Mouse (Mus musculus): ENCODE results near the gene Cyp2w1. TPM values are rescaled to one million over a fixed set of nuclear protein-coding genes. Genes with fewer than 3 reads are reported as not detected.

Gene Cyp2w1
- polyA plus RNA-seq, 1 experiment from 2014 or later: 0.16 TPM

DNA sequence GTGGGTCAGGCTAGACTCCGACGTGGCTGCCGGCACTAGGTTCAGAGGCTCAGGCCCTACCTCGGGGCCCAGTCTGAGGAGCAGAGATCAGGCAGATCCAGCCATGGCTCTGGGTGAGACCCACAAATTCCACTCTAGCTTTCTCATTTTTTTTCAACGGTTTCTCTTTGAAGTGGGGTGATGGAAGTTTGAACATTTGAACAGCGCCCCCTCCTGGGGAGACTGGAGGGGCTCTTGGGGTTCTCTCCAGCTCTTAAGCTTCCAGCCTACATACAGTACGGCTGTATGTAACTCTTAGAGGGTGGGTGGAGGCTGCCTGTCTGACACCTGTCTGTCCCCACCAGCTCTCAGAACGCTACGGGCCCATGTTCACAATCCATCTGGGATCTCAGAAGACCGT, 1.1 kb downstream of the Cyp2w1 start:
- Histone ChIP-seq H3K4me1 (peaks cover 20% of the 10 kb centered on the region), H3K27ac (no peak overlapping the region), H3K4me3 (replicated peaks) (no peak overlapping the region), H3K9ac (no peak overlapping the region), H3K9me3 (replicated peaks) (no peaks in the 10 kb centered on the region), H3K36me3 (no peaks in the 10 kb centered on the region), H3K27me3 (peaks cover 15% of the 10 kb centered on the region), H3K4me2 (no peak overlapping the region)
- no peak for ATAC-seq (replicated peaks; ENCODE audit: low FRiP score)
- 60% methylated on average over 10 of the region's 10 CpGs for WGBS

GRCm38 (mm10) chr5:139353946-139354345, 1.5 kb downstream of the Cyp2w1 start:
- H3K9me3 ChIP-seq (replicated peaks): no peaks in the 10 kb centered on the region
- H3K27me3 ChIP-seq: peaks cover 15% of the 10 kb centered on the region
- H3K4me2 ChIP-seq: no peak overlapping the region
- no peak overlapping the region for H3K4me3 ChIP-seq (replicated peaks)
- ATAC-seq (replicated peaks; ENCODE audit: low FRiP score): no peak
- WGBS: 86% methylated on average over 11 of the region's 11 CpGs
- H3K36me3 ChIP-seq: no peaks in the 10 kb centered on the region
- no peak overlapping the region for H3K9ac ChIP-seq
- H3K27ac ChIP-seq: no peak overlapping the region
- peaks cover 20% of the 10 kb centered on the region for H3K4me1 ChIP-seq

DNA sequence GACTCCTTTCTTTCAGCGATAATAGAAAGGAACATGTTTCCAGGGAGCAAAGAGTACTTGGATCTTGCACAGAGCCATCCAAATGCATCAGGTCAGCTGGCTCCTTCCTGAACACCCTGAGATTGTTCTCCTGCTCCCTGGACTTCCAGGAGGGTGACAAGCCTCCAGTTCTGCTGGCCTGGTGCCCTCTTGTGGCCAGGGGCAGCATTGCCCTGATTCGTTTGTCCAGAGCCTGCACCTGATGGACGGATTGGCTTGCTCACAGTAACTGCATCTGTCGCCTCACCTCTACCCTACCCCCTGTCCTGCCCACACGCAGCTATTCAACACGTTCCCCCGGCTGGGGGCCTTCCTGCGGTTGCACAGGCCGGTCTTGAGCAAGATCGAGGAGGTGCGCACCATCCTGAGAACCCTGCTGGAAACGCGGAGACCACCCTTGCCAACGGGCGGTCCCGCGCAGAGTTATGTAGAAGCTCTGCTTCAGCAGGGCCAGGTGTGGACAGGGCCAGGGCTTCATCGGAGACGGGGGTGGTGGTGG, 2.9 kb downstream of the Cyp2w1 start:
- no peaks in the 10 kb centered on the region for H3K9me3 ChIP-seq (replicated peaks)
- 0 out of 2 replicates have a peak, but pooled peaks cover 5% of the 10 kb centered on the region for H3K36me3 ChIP-seq
- H3K4me3 ChIP-seq (replicated peaks): no peak overlapping the region
- peaks cover 20% of the 10 kb centered on the region for H3K4me1 ChIP-seq
- H3K9ac ChIP-seq: no peak overlapping the region
- H3K27me3 ChIP-seq: peaks cover 15% of the 10 kb centered on the region
- 36% methylated on average over 19 of the region's 19 CpGs for WGBS
- no peak overlapping the region for H3K27ac ChIP-seq
- ATAC-seq (replicated peaks; ENCODE audit: low FRiP score): 0 out of 2 replicates have a peak, but pooled peaks have one; percentile 13
- no peak overlapping the region for H3K4me2 ChIP-seq

DNA sequence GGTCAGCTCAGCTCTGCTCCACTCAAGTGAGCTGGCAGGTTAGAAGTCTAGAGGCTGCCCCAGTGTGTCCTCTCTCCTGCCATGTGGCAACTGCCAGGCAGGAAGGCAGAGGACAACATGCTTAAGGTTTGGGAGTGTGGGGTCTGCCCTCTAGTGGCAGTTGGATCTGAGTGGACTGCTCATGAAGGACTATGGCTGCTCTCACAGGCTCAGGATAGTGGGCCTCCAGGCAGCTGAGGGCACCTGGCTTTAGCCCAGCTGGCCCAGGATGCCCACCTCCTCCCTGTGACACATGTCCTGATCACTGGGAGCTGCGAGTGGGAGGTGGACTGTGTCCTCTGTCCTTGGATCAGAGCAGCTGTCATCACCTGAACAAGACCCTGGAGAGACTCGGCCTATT, 6.2 kb downstream of the Cyp2w1 start:
- 72% methylated on average over 2 of the region's 2 CpGs for WGBS
- no peak overlapping the region for H3K27ac ChIP-seq
- H3K9ac ChIP-seq: no peak overlapping the region
- no peak overlapping the region for H3K4me3 ChIP-seq (replicated peaks)
- no peak for ATAC-seq (replicated peaks; ENCODE audit: low FRiP score)
- peaks cover 14% of the 10 kb centered on the region; the same call in 1 of the 2 replicates for H3K36me3 ChIP-seq
- no peaks in the 10 kb centered on the region for H3K27me3 ChIP-seq
- H3K4me1 ChIP-seq: peaks cover 12% of the 10 kb centered on the region; the same call in 1 of the 2 replicates
- no peaks in the 10 kb centered on the region for H3K9me3 ChIP-seq (replicated peaks)
- no peak overlapping the region for H3K4me2 ChIP-seq

- Histone ChIP-seq H3K9ac (no peak overlapping the region), H3K27me3 (no peaks in the 10 kb centered on the region), H3K36me3 (peaks cover 14% of the 10 kb centered on the region; the same call in 1 of the 2 replicates), H3K27ac (no peak overlapping the region), H3K9me3 (replicated peaks) (no peaks in the 10 kb centered on the region), H3K4me2 (no peak overlapping the region), H3K4me3 (replicated peaks) (no peak overlapping the region), H3K4me1 (peaks cover 13% of the 10 kb centered on the region)
- WGBS: 93% methylated on average over 5 of the region's 5 CpGs
- ATAC-seq (replicated peaks; ENCODE audit: low FRiP score): no peak
These were observed 6.8 kb downstream of the Cyp2w1 start for GRCm38 (mm10) chr5:139359244-139359643.

DNA sequence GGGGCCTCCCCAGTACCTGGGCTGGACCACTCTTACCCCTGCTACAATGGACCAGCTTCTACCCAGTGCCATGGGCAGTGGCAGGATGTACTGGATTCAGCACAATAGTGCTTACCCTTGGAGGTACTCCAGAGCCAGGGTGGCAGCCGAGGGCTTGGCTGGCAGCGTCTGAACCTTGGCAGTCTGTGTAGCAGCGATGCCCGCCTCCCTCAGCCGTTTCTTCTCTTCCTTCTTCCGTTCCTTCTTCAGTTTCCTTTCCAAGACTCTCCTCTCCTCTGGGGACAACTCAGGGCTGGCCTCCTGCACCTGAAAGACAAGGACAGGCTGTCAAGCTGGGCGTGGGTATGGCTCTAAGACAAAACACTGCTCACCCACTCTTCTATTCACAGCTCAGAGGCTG, 11.4 kb downstream of the Cyp2w1 start:
- no peak for ATAC-seq (replicated peaks; ENCODE audit: low FRiP score)
- 72% methylated on average over 7 of the region's 7 CpGs for WGBS
- no peak overlapping the region for H3K4me3 ChIP-seq (replicated peaks)
- H3K4me2 ChIP-seq: no peak overlapping the region
- peaks cover 14% of the 10 kb centered on the region; the same call in 1 of the 2 replicates for H3K36me3 ChIP-seq
- no peaks in the 10 kb centered on the region for H3K9me3 ChIP-seq (replicated peaks)
- H3K9ac ChIP-seq: no peak overlapping the region
- peaks cover 17% of the 10 kb centered on the region for H3K4me1 ChIP-seq
- H3K27me3 ChIP-seq: no peaks in the 10 kb centered on the region
- no peak overlapping the region for H3K27ac ChIP-seq

GRCm38 (mm10) chr5:139364260-139364910, 12.0 kb downstream of the Cyp2w1 start:
- H3K27me3 ChIP-seq: no peaks in the 10 kb centered on the region
- H3K4me2 ChIP-seq: peak overlapping the region; percentile 4; the same call in 1 of the 2 replicates
- H3K9ac ChIP-seq: no peak overlapping the region
- peak overlapping the region; percentile 59 for H3K27ac ChIP-seq
- peaks cover 14% of the 10 kb centered on the region; the same call in 1 of the 2 replicates for H3K36me3 ChIP-seq
- H3K9me3 ChIP-seq (replicated peaks): no peaks in the 10 kb centered on the region
- ATAC-seq (replicated peaks; ENCODE audit: low FRiP score): peak; percentile 76
- WGBS: 25% methylated on average over 12 of the region's 12 CpGs
- H3K4me3 ChIP-seq (replicated peaks): no peak overlapping the region
- peaks cover 21% of the 10 kb centered on the region for H3K4me1 ChIP-seq

- peak; percentile 22; the same call in 1 of the 2 replicates for ATAC-seq (replicated peaks; ENCODE audit: low FRiP score)
- no peak overlapping the region for H3K4me3 ChIP-seq (replicated peaks)
- no peak overlapping the region for H3K9ac ChIP-seq
- 30% methylated on average over 5 of the region's 5 CpGs for WGBS
- H3K4me1 ChIP-seq: peaks cover 27% of the 10 kb centered on the region
- peaks cover 9% of the 10 kb centered on the region; the same call in 1 of the 2 replicates for H3K36me3 ChIP-seq
- peak overlapping the region; percentile 59 for H3K27ac ChIP-seq
- H3K9me3 ChIP-seq (replicated peaks): no peaks in the 10 kb centered on the region
- no peaks in the 10 kb centered on the region for H3K27me3 ChIP-seq
- peak overlapping the region; percentile 4; the same call in 1 of the 2 replicates for H3K4me2 ChIP-seq
These were observed 12.6 kb downstream of the Cyp2w1 start for GRCm38 (mm10) chr5:139364911-139365571.

DNA sequence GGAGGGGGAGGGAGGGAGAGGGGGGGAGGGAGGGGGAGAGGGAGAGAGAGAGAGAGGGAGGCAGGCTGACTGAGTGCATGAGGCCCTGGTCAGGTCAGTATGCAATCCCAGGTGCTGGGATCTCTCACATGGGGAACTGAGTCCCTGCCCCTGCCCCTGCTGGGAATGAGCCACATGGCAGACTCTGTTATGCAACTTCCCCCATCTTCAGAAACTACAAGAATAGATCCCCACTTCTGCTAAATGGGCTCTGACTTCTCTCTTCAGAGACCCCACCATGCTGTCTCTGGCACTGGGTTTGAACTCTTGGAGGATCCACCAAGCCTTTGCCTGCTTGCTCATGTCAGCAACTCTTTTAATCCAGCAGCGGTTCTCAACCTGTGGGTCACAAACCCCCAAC, 13.4 kb downstream of the Cyp2w1 start:
- Histone ChIP-seq H3K27me3 (no peaks in the 10 kb centered on the region), H3K4me2 (no peak overlapping the region), H3K4me3 (replicated peaks) (no peak overlapping the region), H3K9me3 (replicated peaks) (no peaks in the 10 kb centered on the region), H3K36me3 (peaks cover 5% of the 10 kb centered on the region; the same call in 1 of the 2 replicates), H3K27ac (no peak overlapping the region), H3K9ac (no peak overlapping the region), H3K4me1 (peaks cover 35% of the 10 kb centered on the region)
- 86% methylated on average over 1 of the region's 1 CpGs for WGBS
- ATAC-seq (replicated peaks; ENCODE audit: low FRiP score): no peak

DNA sequence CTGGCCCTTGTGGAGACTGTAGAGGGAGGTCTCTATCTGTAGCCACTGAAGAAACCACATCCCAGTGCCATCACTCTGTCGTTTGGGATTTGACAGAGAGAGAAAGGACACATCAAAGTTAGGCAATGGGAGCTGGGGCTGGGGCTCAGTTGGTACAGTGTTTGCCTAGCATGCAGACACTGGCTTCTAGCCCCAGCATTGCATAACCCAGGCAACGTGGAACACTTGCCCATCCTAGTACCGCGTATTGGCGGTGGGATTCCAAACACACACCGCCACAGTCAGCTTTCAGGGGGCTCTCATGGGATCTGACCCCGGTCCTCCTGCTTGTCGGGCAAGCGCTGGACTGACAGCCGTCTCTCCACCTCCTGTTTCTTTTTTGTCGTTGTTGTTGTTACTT, 14.1 kb downstream of the Cyp2w1 start:
- Histone ChIP-seq H3K4me3 (replicated peaks) (no peak overlapping the region), H3K9ac (no peak overlapping the region), H3K4me2 (no peak overlapping the region), H3K9me3 (replicated peaks) (no peaks in the 10 kb centered on the region), H3K36me3 (peaks cover 4% of the 10 kb centered on the region; the same call in 1 of the 2 replicates), H3K27me3 (no peaks in the 10 kb centered on the region), H3K4me1 (peaks cover 42% of the 10 kb centered on the region), H3K27ac (no peak overlapping the region)
- 84% methylated on average over 11 of the region's 11 CpGs for WGBS
- ATAC-seq (replicated peaks; ENCODE audit: low FRiP score): no peak

DNA sequence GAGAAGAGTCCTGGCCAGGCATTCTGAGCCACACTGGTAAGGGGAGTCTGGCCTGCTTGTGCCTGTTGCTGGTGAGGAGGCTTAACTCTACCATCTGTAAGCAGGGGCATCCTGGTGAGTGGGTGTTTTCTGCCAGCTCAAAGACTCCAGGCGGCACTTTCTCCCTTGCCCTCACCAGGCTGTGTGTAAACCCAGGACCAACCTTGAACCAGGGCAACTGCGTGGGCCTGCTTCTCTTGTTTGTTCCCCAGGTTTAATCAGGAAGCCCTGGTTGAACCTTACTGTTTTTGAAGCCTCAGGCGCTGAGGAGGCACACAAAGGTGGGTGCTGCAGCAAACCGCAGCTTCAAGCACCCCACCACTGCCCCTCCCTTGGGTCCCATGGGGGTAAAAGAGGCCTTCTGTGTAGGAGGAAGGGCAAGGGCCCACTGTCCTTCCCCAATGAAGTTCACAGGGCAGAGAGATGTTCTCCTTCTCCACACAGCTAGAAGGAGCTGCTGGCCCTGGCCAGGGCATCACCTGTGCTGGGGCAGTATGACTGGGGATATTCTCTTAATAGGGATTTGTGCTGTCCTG, 15.6 kb downstream of the Cyp2w1 start:
- WGBS: 86% methylated on average over 4 of the region's 4 CpGs
- no peaks in the 10 kb centered on the region for H3K27me3 ChIP-seq

More for the DNA sequence above, 15.6 kb downstream of the Cyp2w1 start:
- Histone ChIP-seq H3K9ac (no peak overlapping the region), H3K4me2 (no peak overlapping the region), H3K4me1 (peaks cover 55% of the 10 kb centered on the region), H3K4me3 (replicated peaks) (no peak overlapping the region), H3K27ac (no peak overlapping the region), H3K36me3 (peaks cover 1% of the 10 kb centered on the region; the same call in 1 of the 2 replicates), H3K9me3 (replicated peaks) (no peaks in the 10 kb centered on the region)
- no peak for ATAC-seq (replicated peaks; ENCODE audit: low FRiP score)

Data from kidney, embryonic 15.5 days (tissue).